Mouse (Mus musculus) stomach, embryonic 16.5 days (tissue): ENCODE measurements around the gene Msrb2. TPM values are rescaled to one million over a fixed set of nuclear protein-coding genes. Genes with fewer than 3 reads are reported as not detected.

ENCODE experiments used
- ATAC-seq: fragments of 200-750 bp; cut with Nextera tagmentation; 2 replicates; pipeline ENCODE4 v1.8.0; 2017; ENCODE audit warnings: moderate number of reproducible peaks, moderate TSS enrichment; ENCODE audit not compliant: insufficient read depth, low FRiP score
- H3K27ac ChIP-seq: fragments of 300-500 bp; sonication (generic); 2 replicates; pipeline ENCODE4 v1.5.1; 2014; ENCODE audit warnings: low read length
- H3K27me3 ChIP-seq: fragments of 300-500 bp; sonication (generic); 2 replicates; pipeline ENCODE4 v1.6.1; 2014; ENCODE audit warnings: low read length, control low read depth, mixed read lengths; ENCODE audit not compliant: control insufficient read depth, insufficient read depth
- H3K36me3 ChIP-seq: fragments of 300-500 bp; sonication (generic); 2 replicates; pipeline ENCODE4 v1.6.1; 2014; ENCODE audit warnings: low read length; ENCODE audit not compliant: control insufficient read depth, insufficient read depth
- H3K4me1 ChIP-seq: fragments of 300-500 bp; sonication (generic); 2 replicates; pipeline ENCODE4 v1.6.1; 2014; ENCODE audit warnings: low read length, control low read depth, mixed read lengths; ENCODE audit not compliant: control insufficient read depth, insufficient read depth
- H3K4me2 ChIP-seq: fragments of 300-500 bp; sonication (generic); 2 replicates; pipeline ENCODE4 v1.6.1; 2014; ENCODE audit warnings: low read depth, low read length, mixed read lengths
- H3K4me3 ChIP-seq: fragments of 300-500 bp; sonication (generic); replicated peaks from 2 replicates; pipeline ENCODE4 v1.5.1; 2014; ENCODE audit warnings: mild to moderate bottlenecking, low read length
- H3K9ac ChIP-seq: fragments of 300-500 bp; sonication (generic); 2 replicates; pipeline ENCODE4 v1.6.1; 2014; ENCODE audit warnings: low read length
- H3K9me3 ChIP-seq: fragments of 300-500 bp; sonication (generic); replicated peaks from 2 replicates; pipeline ENCODE4 v1.6.1; 2016; ENCODE audit warnings: low read length, control low read depth; ENCODE audit not compliant: control insufficient read depth
- WGBS: fragments of 180-500 bp; shearing (Covaris S2); extraction: QIAGEN DNeasy Blood & Tissue Kit; methylation state at CpG from one replicate; pipeline ENCODE4 v1.1.7; 2014; 5-methylcytosine and 5-hydroxymethylcytosine counted together
- polyA plus RNA-seq: library from polyadenylated mRNA; unstranded; fragments of >200 nt; fragmentation: Nextera tagmentation; extraction: Ambion mirVana; gene quantifications from 2 replicates; pipeline ENCODE4 v1.2.1, GENCODE M21; 2015

Msrb2 gene
- polyA plus RNA-seq, 1 experiment from 2014 or later, result 24.4 TPM

DNA sequence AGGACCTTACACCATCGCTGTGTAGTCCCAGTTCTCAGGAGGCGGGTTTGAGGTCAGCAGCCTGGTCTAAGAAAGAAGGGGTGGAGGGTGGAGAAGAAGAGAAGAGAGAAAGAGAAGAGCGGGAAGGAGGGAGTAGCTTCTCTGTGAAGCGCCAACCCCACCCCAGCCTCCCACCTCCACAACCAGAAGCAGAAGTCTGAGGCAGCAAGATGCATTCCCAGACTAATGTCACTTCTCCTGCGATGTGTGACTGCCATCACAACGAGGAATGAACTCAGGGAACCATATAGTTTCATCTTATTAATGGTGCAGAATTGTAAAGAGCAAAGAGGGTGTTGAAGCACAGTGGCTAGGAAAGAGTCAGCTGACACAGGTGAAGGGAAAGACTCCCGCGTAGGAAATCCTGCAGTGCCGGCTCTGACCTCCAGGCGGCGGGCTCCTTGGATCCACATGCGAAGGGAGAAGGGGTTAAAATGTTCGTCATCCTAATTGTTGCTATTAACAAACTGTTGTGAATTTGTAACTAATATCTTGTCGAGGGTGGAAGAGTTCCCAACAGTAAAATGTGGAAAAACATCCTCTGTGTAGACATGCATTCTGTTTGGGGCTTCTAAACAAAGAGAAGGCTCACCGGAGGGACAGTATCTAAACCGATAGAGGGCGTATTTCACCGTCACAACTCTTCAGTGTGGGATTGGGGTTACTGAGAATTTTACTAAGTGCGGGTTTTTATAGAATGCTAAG lies 43.2 kb downstream of the Msrb2 start:
- Histone ChIP-seq H3K27ac (no peak overlapping the region), H3K9me3 (no peaks in the 10 kb centered on the region), H3K9ac (no peak overlapping the region), H3K36me3 (no peaks in the 10 kb centered on the region), H3K4me1 (no peaks in the 10 kb centered on the region), H3K4me2 (peak overlapping the region; percentile 48), H3K27me3 (no peaks in the 10 kb centered on the region), H3K4me3 (peak overlapping the region; percentile 23)
- 20% methylated on average over 19 of the region's 19 CpGs for WGBS
- ATAC-seq, result no peak

DNA sequence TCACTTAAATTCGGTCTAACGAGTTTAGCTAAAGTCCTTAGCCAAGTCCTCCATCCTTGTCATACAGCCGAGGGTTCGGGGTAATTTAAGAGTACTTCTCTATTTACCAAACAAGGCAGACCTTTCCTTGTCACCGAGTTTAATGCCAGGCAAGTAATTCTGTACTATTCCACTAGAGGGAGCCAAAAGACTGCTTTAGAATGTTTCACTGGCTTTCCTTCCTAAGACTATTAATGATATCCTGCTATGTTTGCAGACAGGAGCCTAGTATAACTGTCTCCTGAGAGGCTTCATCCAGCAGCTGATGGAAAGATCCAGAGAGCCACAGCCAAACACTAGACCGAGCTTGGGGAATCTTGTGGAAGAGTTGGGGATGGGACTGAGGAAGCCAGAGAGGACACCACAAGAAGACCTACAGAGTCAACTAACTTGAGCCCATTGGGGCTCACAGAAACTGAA lies 43.9 kb downstream of the Msrb2 start:
- no peaks in the 10 kb centered on the region for H3K4me1 ChIP-seq
- no peaks in the 10 kb centered on the region for H3K36me3 ChIP-seq
- ATAC-seq, result no peak
- no peak overlapping the region for H3K9ac ChIP-seq
- WGBS, result 1% methylated on average over 6 of the region's 6 CpGs
- peak overlapping the region; percentile 23 for H3K4me3 ChIP-seq
- no peaks in the 10 kb centered on the region for H3K27me3 ChIP-seq
- no peak overlapping the region for H3K27ac ChIP-seq
- no peaks in the 10 kb centered on the region for H3K9me3 ChIP-seq
- peak overlapping the region; percentile 48 for H3K4me2 ChIP-seq

DNA sequence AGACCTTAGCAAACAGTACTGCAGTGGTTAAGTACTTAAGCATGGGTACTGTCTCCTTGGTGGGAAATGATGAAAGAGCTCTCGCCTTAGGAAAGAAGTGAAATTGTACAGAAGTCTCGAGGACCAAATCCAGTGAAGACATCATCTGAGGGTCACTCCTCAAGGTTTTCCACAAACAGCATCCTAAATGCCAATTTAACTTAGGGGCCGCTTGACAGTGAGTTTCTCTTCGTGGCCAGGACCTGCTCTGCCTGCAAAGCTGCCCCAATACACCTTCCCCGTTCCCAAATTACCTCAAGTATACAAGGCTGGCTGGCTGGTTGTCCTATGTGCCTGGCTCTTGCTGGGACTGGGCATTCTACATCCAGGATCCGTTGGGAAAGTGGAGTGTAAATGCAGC lies 44.8 kb downstream of the Msrb2 start:
- H3K4me1 ChIP-seq, result no peaks in the 10 kb centered on the region
- H3K4me3 ChIP-seq, result no peak overlapping the region
- 65% methylated on average over 6 of the region's 6 CpGs for WGBS
- no peaks in the 10 kb centered on the region for H3K9me3 ChIP-seq
- no peak overlapping the region for H3K4me2 ChIP-seq
- no peak overlapping the region for H3K9ac ChIP-seq
- H3K27me3 ChIP-seq, result no peaks in the 10 kb centered on the region
- H3K36me3 ChIP-seq, result no peaks in the 10 kb centered on the region
- H3K27ac ChIP-seq, result no peak overlapping the region
- no peak for ATAC-seq

DNA sequence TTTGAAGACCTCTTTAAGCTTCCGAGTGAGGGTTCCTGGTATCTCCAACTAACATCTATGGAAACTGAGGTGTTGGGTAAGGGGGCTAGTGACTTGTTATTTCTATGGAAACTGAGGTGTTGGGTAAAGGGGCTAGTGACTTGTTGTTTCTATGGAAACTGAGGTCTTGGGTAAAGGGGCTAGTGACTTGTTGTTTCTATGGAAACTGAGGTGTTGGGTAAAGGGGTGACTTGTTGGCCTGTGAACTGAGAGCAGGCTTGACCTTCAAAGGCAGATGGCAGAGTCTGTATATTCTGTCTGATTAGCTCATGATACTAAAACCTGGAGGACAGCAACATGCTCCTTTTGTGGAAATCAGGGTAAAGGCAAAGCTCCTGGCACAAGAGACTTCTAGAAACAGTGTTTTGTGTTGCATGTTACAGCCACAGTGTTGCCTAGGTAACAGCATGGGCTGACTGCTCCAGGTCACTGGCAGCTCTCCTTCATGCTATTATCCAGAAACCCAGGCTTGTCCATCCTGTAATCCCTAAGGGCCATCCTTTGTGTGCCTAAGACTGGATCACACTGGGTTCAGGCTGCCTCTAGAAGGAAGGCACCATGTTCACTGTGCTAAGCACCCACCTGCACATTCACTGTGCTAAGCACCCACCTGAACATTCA lies 48.6 kb downstream of the Msrb2 start:
- no peaks in the 10 kb centered on the region for H3K36me3 ChIP-seq
- no peak overlapping the region for H3K4me3 ChIP-seq
- no peaks in the 10 kb centered on the region for H3K4me1 ChIP-seq
- ATAC-seq, result no peak
- H3K9me3 ChIP-seq, result no peaks in the 10 kb centered on the region
- no peak overlapping the region for H3K9ac ChIP-seq
- no peaks in the 10 kb centered on the region for H3K27me3 ChIP-seq
- WGBS, result 71% methylated on average over 1 of the region's 1 CpGs
- no peak overlapping the region for H3K27ac ChIP-seq
- no peak overlapping the region for H3K4me2 ChIP-seq

DNA sequence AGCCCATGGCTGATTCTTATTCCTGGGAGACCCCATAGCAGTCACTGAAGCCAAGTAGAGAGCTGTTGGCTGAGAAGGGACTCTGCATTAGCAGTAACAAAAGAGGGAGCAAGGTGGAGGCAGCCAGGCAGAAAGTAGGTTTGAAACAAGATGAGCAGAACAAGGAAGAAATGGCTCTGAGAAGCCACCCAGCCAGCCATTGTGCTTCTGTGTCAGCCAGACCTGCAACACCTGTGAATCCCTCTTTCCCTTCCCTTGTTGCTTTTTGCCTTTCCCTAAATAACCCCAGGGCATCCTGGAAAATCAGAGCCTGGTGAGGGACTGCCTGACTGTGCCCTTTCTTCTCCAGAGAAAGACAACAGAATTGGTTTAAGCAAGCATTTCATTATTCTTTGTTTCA lies 51.0 kb downstream of the Msrb2 start:
- no peak overlapping the region for H3K27ac ChIP-seq
- no peaks in the 10 kb centered on the region for H3K9me3 ChIP-seq
- no peak overlapping the region for H3K9ac ChIP-seq
- no peak for ATAC-seq
- H3K4me2 ChIP-seq, result no peak overlapping the region
- H3K4me1 ChIP-seq, result no peaks in the 10 kb centered on the region
- no peaks in the 10 kb centered on the region for H3K36me3 ChIP-seq
- no peak overlapping the region for H3K4me3 ChIP-seq
- no peaks in the 10 kb centered on the region for H3K27me3 ChIP-seq

DNA sequence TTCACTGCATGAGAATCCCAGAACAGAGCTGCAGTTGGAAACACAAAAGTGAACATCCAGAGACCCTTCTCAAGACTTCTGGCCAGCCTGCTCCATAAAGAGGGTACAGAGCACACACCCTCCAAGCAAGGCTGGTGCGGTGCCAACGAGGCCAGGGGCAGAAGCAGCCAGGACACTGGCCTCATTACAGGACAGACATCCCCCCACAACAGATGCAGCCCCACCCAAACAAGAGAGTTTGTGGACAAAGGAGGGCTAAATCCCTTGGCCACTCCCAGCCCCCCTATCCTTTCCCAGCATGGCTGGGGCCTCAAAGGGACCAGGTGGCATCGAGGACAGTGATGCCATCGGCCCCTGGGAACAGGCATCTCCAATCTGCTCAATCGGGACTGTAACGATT lies 51.8 kb downstream of the Msrb2 start:
- Histone ChIP-seq H3K27me3 (peaks cover 3% of the 10 kb centered on the region; the same call in 1 of the 2 replicates), H3K27ac (no peak overlapping the region), H3K4me2 (no peak overlapping the region), H3K9me3 (no peaks in the 10 kb centered on the region), H3K4me3 (no peak overlapping the region), H3K9ac (no peak overlapping the region), H3K36me3 (no peaks in the 10 kb centered on the region), H3K4me1 (no peaks in the 10 kb centered on the region)
- no peak for ATAC-seq
- 79% methylated on average over 6 of the region's 6 CpGs for WGBS

DNA sequence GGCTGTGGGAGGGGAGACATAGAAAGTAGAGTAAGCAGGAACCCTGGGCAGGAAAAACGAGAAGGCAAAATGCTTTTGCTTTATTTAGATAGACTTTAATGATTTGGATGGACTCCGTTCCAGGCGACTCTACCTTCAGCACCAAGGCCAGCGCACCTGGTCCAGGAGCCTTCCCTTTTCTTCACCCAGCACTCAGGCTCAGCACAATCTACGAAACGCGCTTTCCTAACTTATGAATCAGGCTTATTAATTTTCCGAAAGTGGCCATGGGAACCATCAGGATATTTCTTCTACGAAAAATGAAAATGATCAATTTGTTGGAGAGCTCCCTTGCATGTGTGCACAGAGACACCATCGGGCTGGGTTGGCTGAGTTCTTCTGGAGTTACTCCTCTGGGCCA lies 57.8 kb downstream of the Msrb2 start:
- Histone ChIP-seq H3K9me3 (no peaks in the 10 kb centered on the region), H3K4me3 (no peak overlapping the region)
- no peak for ATAC-seq

DNA sequence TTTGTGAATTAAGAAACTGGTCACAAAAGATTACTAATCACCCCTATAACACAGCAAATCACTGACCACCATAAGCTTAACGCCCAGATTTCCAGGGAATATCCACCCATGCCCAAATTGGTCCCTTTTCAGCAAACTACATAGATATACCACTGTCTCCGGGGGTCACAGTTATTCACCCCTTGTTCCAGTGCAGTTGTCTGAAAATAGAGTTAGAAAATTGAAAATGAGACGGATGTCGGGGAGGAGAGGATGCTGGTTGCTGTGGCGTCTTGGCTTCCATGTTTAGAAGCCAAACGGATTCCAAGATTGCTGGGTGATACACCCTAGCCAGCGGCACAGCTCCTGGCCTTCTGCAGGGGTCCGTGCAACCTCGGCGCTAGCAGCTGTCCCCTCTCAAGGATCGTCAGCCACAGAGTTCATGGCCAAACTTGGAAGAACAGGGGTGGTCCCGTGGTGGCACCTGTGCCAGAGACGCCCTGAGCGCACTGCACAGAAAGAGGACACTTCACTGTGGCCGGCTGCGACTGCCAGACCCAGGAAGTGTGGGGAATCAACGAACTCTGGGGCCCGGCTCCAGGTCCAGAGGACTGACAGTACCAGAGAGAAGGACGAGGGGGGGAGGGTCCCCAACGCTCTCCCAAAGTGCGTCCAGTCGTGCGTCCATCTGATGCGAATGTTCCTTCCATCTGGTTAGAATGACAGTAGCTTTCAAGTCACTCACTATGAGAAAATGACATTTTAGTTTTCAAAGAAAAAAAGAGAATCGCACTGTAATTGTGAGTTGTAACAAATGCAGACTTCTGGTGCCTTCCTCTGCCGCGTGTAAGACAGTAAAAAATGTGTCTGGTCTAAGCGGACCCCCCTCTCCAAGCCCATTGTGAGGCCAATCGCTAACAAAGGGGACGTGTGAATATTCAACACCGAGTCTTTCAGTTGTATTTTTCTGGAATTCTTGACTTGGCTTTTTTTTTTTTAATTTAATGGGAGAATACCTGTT lies 58.8 kb downstream of the Msrb2 start:
- Histone ChIP-seq H3K4me3 (peak overlapping the region; percentile 19; the same call in 1 of the 2 replicates), H3K36me3 (no peaks in the 10 kb centered on the region), H3K27me3 (peaks cover 56% of the 10 kb centered on the region), H3K4me2 (no peak overlapping the region), H3K4me1 (0 out of 2 replicates have a peak, but pooled peaks cover 3% of the 10 kb centered on the region), H3K9ac (no peak overlapping the region), H3K9me3 (no peaks in the 10 kb centered on the region), H3K27ac (no peak overlapping the region)
- 6% methylated on average over 31 of the region's 31 CpGs for WGBS
- no peak for ATAC-seq

More for the DNA sequence above, 57.8 kb downstream of the Msrb2 start:
- WGBS, result 3% methylated on average over 10 of the region's 10 CpGs
- Histone ChIP-seq H3K36me3 (no peaks in the 10 kb centered on the region), H3K4me1 (0 out of 2 replicates have a peak, but pooled peaks cover 3% of the 10 kb centered on the region), H3K4me2 (no peak overlapping the region), H3K27me3 (peaks cover 56% of the 10 kb centered on the region), H3K27ac (no peak overlapping the region), H3K9ac (no peak overlapping the region)
